Mouse (Mus musculus): ENCODE data around the gene Gata3. TPM values are rescaled to one million over a fixed set of nuclear protein-coding genes. Genes with fewer than 3 reads are reported as not detected.

Gata3 gene
- polyA plus RNA-seq, 1 experiment = not detected

DNA sequence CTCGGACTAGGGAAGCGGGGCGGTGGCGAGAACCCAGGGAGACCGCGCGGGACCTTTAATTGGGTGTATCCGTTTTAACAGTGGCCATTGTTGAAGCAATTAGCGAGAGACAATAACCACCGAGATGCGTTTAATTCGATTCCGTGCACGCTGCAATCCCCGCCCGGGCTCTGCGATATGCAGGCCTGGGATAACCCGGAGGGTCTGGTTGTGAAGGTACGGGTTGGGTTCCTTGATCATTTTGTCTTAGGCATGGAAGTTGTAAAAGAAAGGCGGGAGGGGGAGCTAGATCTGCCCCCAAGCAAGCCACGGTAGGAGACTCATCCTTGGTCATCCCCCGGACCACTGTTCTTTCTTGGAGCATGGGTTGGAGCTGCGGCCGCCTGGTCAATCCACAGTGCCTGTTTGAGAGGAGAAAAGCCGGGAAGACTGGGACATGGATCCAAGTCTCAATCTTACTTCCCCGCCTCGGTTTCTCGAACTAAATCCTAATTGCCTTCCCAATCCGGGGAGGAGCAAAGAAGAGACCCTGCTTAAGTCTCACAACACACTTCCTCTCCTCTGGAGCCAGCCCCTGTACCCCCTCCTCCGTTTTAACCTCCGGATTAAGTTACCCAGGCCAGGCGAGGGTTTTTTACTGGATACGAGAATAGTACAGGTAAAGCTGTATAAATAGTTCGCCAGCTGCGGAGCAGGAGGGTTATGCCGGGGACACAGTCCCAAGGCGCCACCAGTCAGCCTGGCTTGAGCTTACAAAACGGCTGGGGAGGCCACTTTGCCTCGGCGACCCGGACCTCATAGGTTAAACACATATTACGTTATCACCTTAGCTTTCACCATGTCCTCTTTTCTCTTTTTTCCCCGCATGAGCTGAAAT lies 6.7 kb downstream of the Gata3 start:
- WGBS = 4% methylated on average over 43 of the region's 43 CpGs
- H3K4me1 ChIP-seq (ENCODE audit: control insufficient read depth, insufficient read depth, low read length) = peaks cover 7% of the 10 kb centered on the region; the same call in 1 of the 2 replicates
- no peak overlapping the region for H3K27ac ChIP-seq (ENCODE audit: insufficient read depth, low read depth, low read length)
- TF ChIP-seq POLR2A (IDR thresholded peaks at IDR 0.05; ENCODE audit: insufficient read depth, low read depth, low read length) (no peak), CTCF (IDR thresholded peaks at IDR 0.05; ENCODE audit: insufficient read depth, low read depth, low read length) (no peak)
- no peak overlapping the region for H3K4me3 ChIP-seq (ENCODE audit: insufficient read depth, low read depth, low read length)

DNA sequence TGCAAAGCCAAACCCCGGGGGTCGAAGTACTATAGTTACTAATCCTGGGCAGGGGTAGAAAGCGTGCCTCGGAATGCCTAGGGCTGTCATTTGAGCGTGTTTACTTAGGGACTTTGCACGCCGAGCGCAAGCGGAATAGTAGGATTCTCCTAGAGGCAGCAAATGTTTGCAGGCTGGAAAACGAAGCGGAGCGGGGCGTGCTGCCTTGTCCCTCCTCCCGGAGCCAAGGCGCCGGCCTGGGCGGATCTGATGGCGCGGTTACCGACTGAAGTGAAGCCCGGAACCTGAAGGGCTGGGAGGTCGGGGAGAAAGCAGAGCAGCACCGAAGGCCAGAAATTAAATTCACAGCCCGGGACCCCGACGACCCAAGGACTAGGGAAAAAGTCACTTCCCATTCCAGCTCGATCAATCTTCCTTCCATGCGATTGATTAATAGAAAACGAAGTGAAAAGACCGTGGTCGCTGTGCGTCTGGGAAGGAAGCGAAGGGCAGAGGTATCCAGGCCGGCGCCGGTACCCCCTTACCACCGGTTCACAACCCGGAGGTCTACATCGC lies 7.4 kb downstream of the Gata3 start:
- no peak for TF ChIP-seq POLR2A (IDR thresholded peaks at IDR 0.05; ENCODE audit: insufficient read depth, low read depth, low read length)
- TF ChIP-seq CTCF (IDR thresholded peaks at IDR 0.05; ENCODE audit: insufficient read depth, low read depth, low read length) = no peak
- H3K4me1 ChIP-seq (ENCODE audit: control insufficient read depth, insufficient read depth, low read length) = peaks cover 8% of the 10 kb centered on the region; the same call in 1 of the 2 replicates
- 3% methylated on average over 39 of the region's 39 CpGs for WGBS
- no peak overlapping the region for H3K4me3 ChIP-seq (ENCODE audit: insufficient read depth, low read depth, low read length)
- H3K27ac ChIP-seq (ENCODE audit: insufficient read depth, low read depth, low read length) = no peak overlapping the region

GRCm38 (mm10) chr2:9881611-9882023 lies 8.2 kb downstream of the Gata3 start:
- TF ChIP-seq CTCF (IDR thresholded peaks at IDR 0.05; ENCODE audit: insufficient read depth, low read depth, low read length) = no peak
- no peak for TF ChIP-seq POLR2A (IDR thresholded peaks at IDR 0.05; ENCODE audit: insufficient read depth, low read depth, low read length)
- Histone ChIP-seq H3K4me1 (ENCODE audit: control insufficient read depth, insufficient read depth, low read length) (peaks cover 11% of the 10 kb centered on the region; the same call in 1 of the 2 replicates), H3K4me3 (ENCODE audit: insufficient read depth, low read depth, low read length) (no peak overlapping the region), H3K27ac (ENCODE audit: insufficient read depth, low read depth, low read length) (no peak overlapping the region)
- WGBS = 11% methylated on average over 13 of the region's 13 CpGs

- H3K4me3 ChIP-seq (ENCODE audit: insufficient read depth, low read depth, low read length) = no peak within 1 kb of the TSS
- H3K27ac ChIP-seq (ENCODE audit: insufficient read depth, low read depth, low read length) = no peak within 1 kb of the TSS
- WGBS = 2% methylated on average over 35 of the region's 35 CpGs
- TF ChIP-seq POLR2A (IDR thresholded peaks at IDR 0.05; ENCODE audit: insufficient read depth, low read depth, low read length) = no peak
- TF ChIP-seq CTCF (IDR thresholded peaks at IDR 0.05; ENCODE audit: insufficient read depth, low read depth, low read length) = no peak
- peaks cover 11% of the 10 kb centered on the region; the same call in 1 of the 2 replicates for H3K4me1 ChIP-seq (ENCODE audit: control insufficient read depth, insufficient read depth, low read length)
These were observed 8.7 kb downstream of the Gata3 start, which contains the start of gene 4930412O13Rik for GRCm38 (mm10) chr2:9881051-9881591. 4930412O13Rik (plus strand) TSS chr2:9881252.

DNA sequence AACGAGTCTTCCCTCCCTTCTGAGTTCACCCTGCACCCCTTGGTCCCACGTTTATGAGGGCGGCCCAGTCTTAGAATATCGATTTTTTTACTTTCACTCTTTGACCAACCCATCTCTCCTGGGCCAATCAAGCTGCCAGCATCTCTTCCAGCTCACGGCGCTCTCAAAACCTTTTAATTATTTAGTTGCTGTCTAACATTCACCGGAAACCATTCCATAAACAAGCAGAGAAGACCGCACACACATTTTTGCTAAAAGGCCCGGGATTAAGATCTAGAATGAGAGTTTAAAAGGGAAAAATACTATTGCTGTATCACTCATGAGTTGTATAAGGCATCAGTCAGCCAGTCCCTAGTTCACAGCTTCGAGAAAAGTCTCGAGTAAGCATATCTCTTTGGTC lies 9.6 kb downstream of the Gata3 start:
- TF ChIP-seq CTCF (IDR thresholded peaks at IDR 0.05; ENCODE audit: insufficient read depth, low read depth, low read length) = no peak
- WGBS = 6% methylated on average over 11 of the region's 11 CpGs
- H3K4me3 ChIP-seq (ENCODE audit: insufficient read depth, low read depth, low read length) = no peak overlapping the region
- H3K4me1 ChIP-seq (ENCODE audit: control insufficient read depth, insufficient read depth, low read length) = peaks cover 11% of the 10 kb centered on the region; the same call in 1 of the 2 replicates
- H3K27ac ChIP-seq (ENCODE audit: insufficient read depth, low read depth, low read length) = no peak overlapping the region

DNA sequence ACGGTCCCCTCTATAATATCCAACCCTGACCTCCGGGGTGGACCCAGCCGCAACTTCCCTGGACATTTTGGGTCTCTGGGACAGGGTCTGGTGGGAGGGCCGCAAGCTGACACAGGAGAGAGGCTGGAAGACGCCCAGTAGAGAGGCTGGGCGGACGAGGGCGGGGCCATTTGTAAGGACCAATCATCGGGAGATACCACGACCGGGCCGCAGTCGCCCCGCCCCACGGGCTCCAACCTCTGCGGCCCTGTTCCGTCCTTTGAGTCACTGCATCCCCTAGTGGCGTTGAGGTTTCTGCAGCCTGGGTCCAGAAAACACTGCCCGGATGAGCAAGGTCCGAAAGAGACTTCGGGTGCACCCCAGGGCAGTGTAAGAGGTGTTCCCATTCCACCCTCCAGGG lies 10.3 kb downstream of the Gata3 start:
- 2% methylated on average over 21 of the region's 21 CpGs for WGBS
- H3K27ac ChIP-seq (ENCODE audit: insufficient read depth, low read depth, low read length) = no peak overlapping the region
- H3K4me1 ChIP-seq (ENCODE audit: control insufficient read depth, insufficient read depth, low read length) = peaks cover 11% of the 10 kb centered on the region; the same call in 1 of the 2 replicates
- H3K4me3 ChIP-seq (ENCODE audit: insufficient read depth, low read depth, low read length) = no peak overlapping the region
- TF ChIP-seq POLR2A (IDR thresholded peaks at IDR 0.05; ENCODE audit: insufficient read depth, low read depth, low read length) = no peak
- no peak for TF ChIP-seq CTCF (IDR thresholded peaks at IDR 0.05; ENCODE audit: insufficient read depth, low read depth, low read length)

- TF ChIP-seq CTCF (IDR thresholded peaks at IDR 0.05; ENCODE audit: insufficient read depth, low read depth, low read length) (no peak), POLR2A (IDR thresholded peaks at IDR 0.05; ENCODE audit: insufficient read depth, low read depth, low read length) (no peak)
- Histone ChIP-seq H3K4me1 (ENCODE audit: control insufficient read depth, insufficient read depth, low read length) (peaks cover 11% of the 10 kb centered on the region; the same call in 1 of the 2 replicates), H3K4me3 (ENCODE audit: insufficient read depth, low read depth, low read length) (no peak overlapping the region), H3K27ac (ENCODE audit: insufficient read depth, low read depth, low read length) (no peak overlapping the region)
- 2% methylated on average over 22 of the region's 22 CpGs for WGBS
These were observed 10.7 kb downstream of the Gata3 start for GRCm38 (mm10) chr2:9879092-9879491.

GRCm38 (mm10) chr2:9878564-9879081 lies 11.2 kb downstream of the Gata3 start:
- no peak overlapping the region for H3K4me3 ChIP-seq (ENCODE audit: insufficient read depth, low read depth, low read length)

More at GRCm38 (mm10) chr2:9878564-9879081, 11.2 kb downstream of the Gata3 start:
- 2% methylated on average over 33 of the region's 33 CpGs for WGBS
- TF ChIP-seq POLR2A (IDR thresholded peaks at IDR 0.05; ENCODE audit: insufficient read depth, low read depth, low read length) (no peak), CTCF (IDR thresholded peaks at IDR 0.05; ENCODE audit: insufficient read depth, low read depth, low read length) (no peak)
- peaks cover 11% of the 10 kb centered on the region; the same call in 1 of the 2 replicates for H3K4me1 ChIP-seq (ENCODE audit: control insufficient read depth, insufficient read depth, low read length)
- H3K27ac ChIP-seq (ENCODE audit: insufficient read depth, low read depth, low read length) = no peak overlapping the region

Data from olfactory bulb, adult 2 months (tissue).